In the genomic region with DNA sequence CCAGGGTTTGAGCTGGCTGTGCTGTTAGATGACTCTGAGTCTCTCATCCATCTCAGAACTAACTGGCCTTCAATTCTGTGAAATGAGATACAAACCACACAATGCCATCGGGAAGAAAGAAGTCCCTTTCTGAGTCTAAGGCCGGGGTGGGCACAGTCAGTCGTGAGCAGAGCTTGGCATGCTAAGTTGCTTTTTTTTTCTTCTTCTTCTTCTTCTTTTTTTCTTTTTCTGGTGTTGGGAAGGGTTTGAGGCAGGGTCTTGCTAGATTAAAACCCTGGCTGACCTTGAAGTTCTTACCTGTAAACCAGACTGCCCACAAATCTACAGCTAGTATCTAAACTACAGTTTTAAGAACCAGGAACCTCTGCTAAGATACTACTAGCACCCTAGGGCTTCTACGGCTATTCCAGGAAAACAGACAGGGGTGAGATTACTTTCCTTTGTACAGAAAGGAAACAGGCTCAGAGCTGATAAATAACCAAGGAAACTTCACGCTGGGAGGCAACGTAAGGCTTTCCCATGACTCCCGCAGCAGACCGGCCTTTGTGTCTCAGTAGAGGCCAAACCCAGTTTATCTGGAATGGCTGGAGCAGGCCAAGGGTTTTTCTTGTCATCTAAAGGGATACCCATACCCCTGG, we compare ENCODE assay signal across 8 mouse cellular contexts. TPM values are rescaled to one million over a fixed set of nuclear protein-coding genes. Genes with fewer than 3 reads are reported as not detected.
DNase-seq lines count a peak whose midpoint lies in the region; ATAC-seq lines count a peak whose summit lies in the region.

No protein-coding gene starts in this region.

- H3K27ac ChIP-seq in heart, embryonic 15.5 days = peak overlapping the region; percentile 83
- H3K27ac ChIP-seq in hindbrain, embryonic 12.5 days = no peak overlapping the region
- no peak overlapping the region for H3K27ac ChIP-seq in midbrain, embryonic 11.5 days (ENCODE audit: low read depth, low read length)

- H3K27me3 ChIP-seq in heart, embryonic 15.5 days = peaks cover 7% of the 10 kb centered on the region; the same call in 1 of the 2 replicates
- H3K27me3 ChIP-seq in hindbrain, embryonic 12.5 days = peaks cover 16% of the 10 kb centered on the region
- 0 out of 2 replicates have a peak, but pooled peaks cover 3% of the 10 kb centered on the region for H3K27me3 ChIP-seq in midbrain, embryonic 11.5 days (ENCODE audit: control insufficient read depth, insufficient read depth, low read length)

- peak overlapping the region; percentile 66 for H3K9ac ChIP-seq in heart, embryonic 15.5 days
- H3K9ac ChIP-seq in hindbrain, embryonic 12.5 days = peak overlapping the region; percentile 50
- H3K9ac ChIP-seq in midbrain, embryonic 11.5 days (ENCODE audit: low read length) = peak overlapping the region; percentile 68

- H3K4me1 ChIP-seq in heart, embryonic 15.5 days (replicated peaks) = peaks cover 19% of the 10 kb centered on the region
- H3K4me1 ChIP-seq in hindbrain, embryonic 12.5 days = peaks cover 23% of the 10 kb centered on the region
- peaks cover 11% of the 10 kb centered on the region for H3K4me1 ChIP-seq in midbrain, embryonic 11.5 days (ENCODE audit: control insufficient read depth, insufficient read depth, low read length)

- no peaks in the 10 kb centered on the region for H3K9me3 ChIP-seq in heart, embryonic 15.5 days (replicated peaks)
- no peaks in the 10 kb centered on the region for H3K9me3 ChIP-seq in hindbrain, embryonic 12.5 days (replicated peaks)
- no peaks in the 10 kb centered on the region for H3K9me3 ChIP-seq in midbrain, embryonic 11.5 days (ENCODE audit: control insufficient read depth, low read length)

- H3K4me3 ChIP-seq in heart, embryonic 15.5 days = peak overlapping the region; percentile 41
- H3K4me3 ChIP-seq in hindbrain, embryonic 12.5 days = peak overlapping the region; percentile 35
- H3K4me3 ChIP-seq in midbrain, embryonic 11.5 days (ENCODE audit: low read depth, low read length) = peak overlapping the region; percentile 33

- WGBS in heart, embryonic 15.5 days = 28% methylated on average over 8 of the region's 8 CpGs
- WGBS in hindbrain, embryonic 12.5 days = 37% methylated on average over 8 of the region's 8 CpGs
- WGBS in midbrain, embryonic 11.5 days = 43% methylated on average over 8 of the region's 8 CpGs

- peaks cover 18% of the 10 kb centered on the region for H3K36me3 ChIP-seq in heart, embryonic 15.5 days
- no peaks in the 10 kb centered on the region for H3K36me3 ChIP-seq in hindbrain, embryonic 12.5 days
- H3K36me3 ChIP-seq in midbrain, embryonic 11.5 days (ENCODE audit: control insufficient read depth, insufficient read depth, low read length) = no peaks in the 10 kb centered on the region

- peak overlapping the region; percentile 86 for H3K4me2 ChIP-seq in heart, embryonic 15.5 days
- peak overlapping the region; percentile 65 for H3K4me2 ChIP-seq in hindbrain, embryonic 12.5 days (replicated peaks)
- H3K4me2 ChIP-seq in midbrain, embryonic 11.5 days = peak overlapping the region; percentile 58

- no peak for ATAC-seq in heart, embryonic 15.5 days (replicated peaks; ENCODE audit: insufficient number of reproducible peaks, insufficient read depth, low FRiP score, low read depth)
- ATAC-seq in hindbrain, embryonic 12.5 days (ENCODE audit: low FRiP score) = no peak
- no peak for ATAC-seq in midbrain, embryonic 11.5 days (ENCODE audit: low FRiP score)
- ATAC-seq in cerebellum, adult (ENCODE audit: insufficient number of reproducible peaks, low FRiP score, low TSS enrichment) = no peak

- no peak for DNase-seq in heart, adult 18-20 months
- DNase-seq in MEL-GATA-1-ER (ENCODE audit: extremely low read depth, low read depth) (peak; percentile 81), adipocyte (ENCODE audit: low spot score) (no peak)
- peak; percentile 83 for DNase-seq in midbrain, embryonic 11.5 days (ENCODE audit: low spot score, missing footprints)
- DNase-seq in embryo, embryonic 10 days (ENCODE audit: low spot score) = no peak

RNA-seq across cellular contexts. Expression of a gene that starts 8.2 kb away (rescaled TPM):
- polyA plus RNA-seq in heart, embryonic 15.5 days (2015; fragmentation: Nextera tagmentation; extraction: Ambion mirVana) = 120 and 147 TPM in 2 replicates
- 10 to 100 TPM; 14.1 to 15.0 TPM for total RNA-seq in heart, adult 18-20 months (2021)
- 109 and 115 TPM in 2 replicates for polyA plus RNA-seq in hindbrain, embryonic 12.5 days (2016; fragmentation: Nextera tagmentation; extraction: Ambion mirVana)
- polyA plus RNA-seq in midbrain, embryonic 11.5 days (2014; fragmentation: Nextera tagmentation; extraction: Ambion mirVana) = 82.5 and 93.4 TPM in 2 replicates

RNA-seq across cellular contexts. Expression of a gene that starts 23.5 kb away (rescaled TPM):
- polyA plus RNA-seq in heart, embryonic 15.5 days (2015; fragmentation: Nextera tagmentation; extraction: Ambion mirVana) = 648 and 727 TPM in 2 replicates
- 100 to 1,000 TPM in 1 of 2 experiments, 10 to 100 TPM in 1; 98.0 to 107 TPM for total RNA-seq in heart, adult 18-20 months (2021)
- 2,216 and 2,474 TPM in 2 replicates for polyA plus RNA-seq in hindbrain, embryonic 12.5 days (2016; fragmentation: Nextera tagmentation; extraction: Ambion mirVana)
- 1,982 and 2,171 TPM in 2 replicates for polyA plus RNA-seq in midbrain, embryonic 11.5 days (2014; fragmentation: Nextera tagmentation; extraction: Ambion mirVana)

RNA-seq across cellular contexts. Expression of a gene that starts 25.8 kb away (rescaled TPM):
- polyA plus RNA-seq in heart, embryonic 15.5 days (2015; fragmentation: Nextera tagmentation; extraction: Ambion mirVana) = 19.5 and 27.3 TPM in 2 replicates
- total RNA-seq in heart, adult 18-20 months (2021) = 1 to 10 TPM; 5.2 to 7.8 TPM
- 48.8 and 49.1 TPM in 2 replicates for polyA plus RNA-seq in hindbrain, embryonic 12.5 days (2016; fragmentation: Nextera tagmentation; extraction: Ambion mirVana)
- polyA plus RNA-seq in midbrain, embryonic 11.5 days (2014; fragmentation: Nextera tagmentation; extraction: Ambion mirVana) = 23.4 and 24.1 TPM in 2 replicates

RNA-seq across cellular contexts. Expression of a gene that starts 29.8 kb away (rescaled TPM):
- polyA plus RNA-seq in heart, embryonic 15.5 days (2015; fragmentation: Nextera tagmentation; extraction: Ambion mirVana) = 1.2 and 3.9 TPM in 2 replicates
- total RNA-seq in heart, adult 18-20 months (2021) = 1 to 10 TPM; 1.9 to 3.7 TPM
- polyA plus RNA-seq in hindbrain, embryonic 12.5 days (2016; fragmentation: Nextera tagmentation; extraction: Ambion mirVana) = 1.7 and 2.1 TPM in 2 replicates
- polyA plus RNA-seq in midbrain, embryonic 11.5 days (2014; fragmentation: Nextera tagmentation; extraction: Ambion mirVana) = 0.23 and 0.25 TPM in 2 replicates

Comparison
In these comparisons a context has a peak if more than half of its experiments do, and no peak if none do; other contexts are left out.
1. DNase-seq: peak in MEL-GATA-1-ER (single experiment) and midbrain, embryonic 11.5 days (single experiment); none in heart, adult 18-20 months (0 of 2), embryo, embryonic 10 days (single experiment) and adipocyte (single experiment).
2. Peak in every context shown above with its lines, with median percentiles within 50 percentile points of each other: H3K4me2 ChIP-seq, H3K4me3 ChIP-seq and H3K9ac ChIP-seq.